Mouse (Mus musculus): ENCODE results near the gene Atp8b3. TPM values are rescaled to one million over a fixed set of nuclear protein-coding genes. Genes with fewer than 3 reads are reported as not detected.

Atp8b3 gene
- polyA plus RNA-seq, 1 experiment from 2014 or later: 0.06 TPM

DNA sequence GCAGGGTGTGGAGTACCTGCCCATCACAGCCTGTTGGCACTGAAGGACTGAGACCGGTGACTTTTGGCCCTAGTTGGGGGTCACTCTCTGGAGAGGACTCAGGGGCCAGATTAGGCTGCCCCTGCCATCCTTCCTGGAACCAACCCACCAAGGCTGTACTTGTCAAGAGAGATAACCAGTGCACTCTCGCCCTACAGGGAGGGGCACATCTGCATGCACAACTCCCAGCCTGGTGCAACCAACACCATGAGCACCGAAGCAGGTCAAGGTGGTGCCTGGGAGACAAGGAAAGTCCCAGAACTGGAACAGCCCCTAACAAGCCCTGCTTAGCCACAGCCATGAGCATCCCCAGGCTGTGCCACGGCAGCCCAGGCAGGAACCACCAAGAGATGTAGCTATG lies 8.0 kb upstream of the Atp8b3 start:
- H3K9ac ChIP-seq: no peak overlapping the region
- H3K36me3 ChIP-seq: peaks cover 75% of the 10 kb centered on the region
- no peak overlapping the region for H3K4me2 ChIP-seq
- no peaks in the 10 kb centered on the region for H3K27me3 ChIP-seq
- no peaks in the 10 kb centered on the region for H3K9me3 ChIP-seq (replicated peaks)
- no peak overlapping the region for H3K27ac ChIP-seq
- peaks cover 6% of the 10 kb centered on the region for H3K4me1 ChIP-seq (replicated peaks)
- 87% methylated on average over 4 of the region's 4 CpGs for WGBS
- ATAC-seq (replicated peaks; ENCODE audit: insufficient number of reproducible peaks, insufficient read depth, low FRiP score, low read depth): no peak
- no peak overlapping the region for H3K4me3 ChIP-seq

DNA sequence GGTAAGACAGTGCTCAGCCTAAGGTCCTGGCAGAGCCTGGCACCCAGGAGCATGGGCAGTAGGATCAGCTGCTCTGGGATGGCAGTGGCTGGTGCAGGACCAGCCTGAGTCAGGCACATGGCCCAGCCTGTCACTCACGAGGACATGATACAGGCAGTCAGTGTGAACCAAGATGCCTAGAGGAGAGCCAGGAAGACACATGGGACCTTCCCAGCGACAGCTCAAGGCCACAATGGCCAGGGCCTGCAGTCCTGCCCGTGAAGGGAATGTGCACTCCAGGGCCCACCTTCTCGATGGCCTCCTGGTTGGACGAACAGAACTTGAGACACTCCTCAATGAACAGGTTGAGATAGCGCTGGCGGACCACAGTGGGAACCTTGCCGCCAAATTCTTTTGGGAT lies 6.7 kb upstream of the Atp8b3 start:
- H3K27me3 ChIP-seq: no peaks in the 10 kb centered on the region
- H3K9ac ChIP-seq: no peak overlapping the region
- no peak for ATAC-seq (replicated peaks; ENCODE audit: insufficient number of reproducible peaks, insufficient read depth, low FRiP score, low read depth)
- peaks cover 6% of the 10 kb centered on the region for H3K4me1 ChIP-seq (replicated peaks)
- H3K36me3 ChIP-seq: peaks cover 77% of the 10 kb centered on the region
- WGBS: 84% methylated on average over 8 of the region's 8 CpGs
- H3K4me3 ChIP-seq: no peak overlapping the region
- no peaks in the 10 kb centered on the region for H3K9me3 ChIP-seq (replicated peaks)
- no peak overlapping the region for H3K4me2 ChIP-seq
- no peak overlapping the region for H3K27ac ChIP-seq

DNA sequence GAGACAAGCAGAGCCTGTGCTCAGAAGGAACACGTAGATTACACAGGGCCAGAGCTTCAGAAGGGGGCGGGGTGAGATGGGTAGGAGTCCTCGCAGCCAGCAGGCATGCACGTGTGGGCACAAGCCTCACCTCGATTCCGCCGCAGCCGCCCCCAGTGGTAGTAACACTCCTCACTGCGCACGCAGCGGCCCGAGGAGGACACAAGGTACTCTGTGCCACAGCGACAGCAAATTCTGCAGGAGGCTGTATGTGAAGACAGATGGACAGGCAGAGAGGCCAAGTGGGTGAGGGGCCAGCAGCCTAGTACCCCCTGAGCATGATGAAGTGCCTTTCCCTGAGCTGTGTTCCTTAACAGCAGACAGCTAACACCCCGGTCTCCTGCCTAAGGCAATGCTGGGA lies 4.9 kb upstream of the Atp8b3 start:
- Histone ChIP-seq H3K36me3 (peaks cover 66% of the 10 kb centered on the region), H3K27ac (no peak overlapping the region), H3K9ac (no peak overlapping the region), H3K4me1 (replicated peaks) (peaks cover 13% of the 10 kb centered on the region), H3K4me3 (no peak overlapping the region), H3K9me3 (replicated peaks) (no peaks in the 10 kb centered on the region), H3K4me2 (no peak overlapping the region), H3K27me3 (peaks cover under 1% of the 10 kb centered on the region; the same call in 1 of the 2 replicates)
- no peak for ATAC-seq (replicated peaks; ENCODE audit: insufficient number of reproducible peaks, insufficient read depth, low FRiP score, low read depth)
- WGBS: 93% methylated on average over 14 of the region's 14 CpGs

DNA sequence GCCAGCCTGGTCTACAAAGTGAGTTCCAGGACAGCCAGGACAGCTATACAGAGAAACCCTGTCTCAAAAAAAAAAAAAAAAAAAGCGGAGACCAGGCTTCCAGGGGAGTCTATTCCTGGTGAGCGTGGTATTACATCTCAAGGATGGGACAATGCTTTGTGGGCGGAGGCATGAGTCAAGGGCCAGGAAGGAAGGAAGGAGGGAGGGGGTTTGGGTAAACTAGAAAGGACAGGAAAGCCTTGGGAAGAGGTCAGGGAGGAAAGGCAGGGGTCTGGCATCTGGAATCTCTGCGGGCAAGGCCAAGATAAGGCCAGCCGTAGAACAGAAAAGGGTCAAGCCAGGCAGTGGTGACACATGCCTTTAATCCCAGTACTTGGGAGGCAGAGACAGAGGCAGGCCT lies 569 bp upstream of the Atp8b3 start:
- H3K9ac ChIP-seq: no peak overlapping the region
- peak overlapping the region; percentile 60; the same call in 1 of the 2 replicates for H3K4me2 ChIP-seq
- H3K27ac ChIP-seq: no peak overlapping the region; the same call in 1 of the 2 replicates
- peaks cover 25% of the 10 kb centered on the region for H3K4me1 ChIP-seq (replicated peaks)
- WGBS: 28% methylated on average over 4 of the region's 5 CpGs
- no peak overlapping the region for H3K4me3 ChIP-seq
- peaks cover 31% of the 10 kb centered on the region for H3K27me3 ChIP-seq
- H3K9me3 ChIP-seq (replicated peaks): no peaks in the 10 kb centered on the region
- peaks cover 27% of the 10 kb centered on the region for H3K36me3 ChIP-seq
- 0 out of 2 replicates have a peak, but pooled peaks have one; percentile 14 for ATAC-seq (replicated peaks; ENCODE audit: insufficient number of reproducible peaks, insufficient read depth, low FRiP score, low read depth)

DNA sequence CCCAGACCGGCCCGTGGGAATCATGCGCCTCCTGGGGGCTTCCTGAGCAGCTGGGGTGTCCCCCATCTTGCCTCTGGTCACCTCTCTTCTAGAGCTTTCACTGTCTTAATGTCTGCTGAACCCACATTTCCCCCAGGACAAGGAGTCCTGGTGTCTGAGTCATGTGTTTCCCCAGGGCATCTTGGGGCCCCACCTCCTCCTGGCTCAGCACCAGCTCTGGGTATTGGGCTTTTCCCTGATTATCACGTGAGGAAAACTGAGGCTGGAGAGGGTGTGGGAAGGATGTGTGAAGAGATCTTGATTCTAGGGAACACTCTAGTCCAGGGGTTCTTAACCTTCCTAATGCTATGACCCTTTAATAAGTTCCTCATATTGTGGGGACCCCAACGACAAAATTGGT lies 744 bp downstream of the Atp8b3 start:
- Histone ChIP-seq H3K9ac (no peak overlapping the region), H3K27ac (no peak overlapping the region), H3K4me3 (no peak overlapping the region), H3K4me2 (no peak overlapping the region), H3K9me3 (replicated peaks) (no peaks in the 10 kb centered on the region), H3K4me1 (replicated peaks) (peaks cover 27% of the 10 kb centered on the region), H3K36me3 (peaks cover 14% of the 10 kb centered on the region), H3K27me3 (peaks cover 31% of the 10 kb centered on the region)
- no peak for ATAC-seq (replicated peaks; ENCODE audit: insufficient number of reproducible peaks, insufficient read depth, low FRiP score, low read depth)
- WGBS: 45% methylated on average over 5 of the region's 5 CpGs

DNA sequence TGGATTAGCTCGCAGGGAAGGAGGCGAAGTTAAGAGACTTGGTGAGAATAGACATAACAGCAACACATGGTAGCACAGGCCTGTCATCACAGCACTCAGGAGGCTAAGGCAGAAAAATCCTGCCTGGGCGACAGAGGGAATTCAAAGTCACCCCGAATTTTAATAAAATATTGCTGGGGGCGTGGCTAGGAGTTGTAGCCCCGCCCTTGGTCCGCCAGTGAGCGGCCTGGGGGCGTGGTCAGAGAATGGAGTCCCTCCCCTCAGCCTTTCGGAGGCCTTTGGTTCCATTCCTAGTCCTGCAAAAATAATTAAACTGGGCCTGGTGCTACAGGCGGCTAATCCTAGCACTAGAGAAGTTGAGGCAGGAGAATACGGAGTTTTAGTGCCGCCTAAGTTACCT lies 3.2 kb downstream of the Atp8b3 start:
- H3K4me2 ChIP-seq: peak overlapping the region; percentile 35; the same call in 1 of the 2 replicates
- 13% methylated on average over 13 of the region's 13 CpGs for WGBS
- H3K4me3 ChIP-seq: peak overlapping the region; percentile 13; the same call in 1 of the 2 replicates
- no peak overlapping the region for H3K27ac ChIP-seq
- peaks cover 31% of the 10 kb centered on the region for H3K27me3 ChIP-seq
- no peaks in the 10 kb centered on the region for H3K36me3 ChIP-seq
- H3K9ac ChIP-seq: no peak overlapping the region
- peaks cover 27% of the 10 kb centered on the region for H3K4me1 ChIP-seq (replicated peaks)
- no peak for ATAC-seq (replicated peaks; ENCODE audit: insufficient number of reproducible peaks, insufficient read depth, low FRiP score, low read depth)
- H3K9me3 ChIP-seq (replicated peaks): no peaks in the 10 kb centered on the region

DNA sequence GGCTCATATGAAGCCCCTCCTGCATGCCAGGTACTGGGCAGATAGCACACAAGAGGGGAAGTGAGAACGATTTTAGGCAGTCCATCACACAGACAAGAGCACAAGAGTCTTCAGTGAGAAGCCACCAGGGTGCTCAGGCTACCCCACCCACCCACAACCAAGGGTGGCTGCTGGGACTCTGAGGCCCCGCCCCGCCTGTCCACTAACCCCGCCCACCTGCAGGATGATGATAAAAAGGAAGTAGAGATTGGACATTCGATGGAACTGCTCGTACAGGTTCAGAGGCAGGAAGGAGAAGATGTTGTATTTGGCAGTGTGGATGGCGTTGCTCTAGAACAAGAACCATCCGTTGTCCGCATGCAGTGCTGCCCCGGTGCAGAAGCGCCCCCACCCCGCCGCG lies 3.9 kb downstream of the Atp8b3 start:
- Histone ChIP-seq H3K4me1 (replicated peaks) (peaks cover 27% of the 10 kb centered on the region), H3K36me3 (no peaks in the 10 kb centered on the region), H3K9me3 (replicated peaks) (no peaks in the 10 kb centered on the region), H3K4me3 (peak overlapping the region; percentile 13; the same call in 1 of the 2 replicates), H3K4me2 (peak overlapping the region; percentile 35; the same call in 1 of the 2 replicates), H3K27ac (no peak overlapping the region), H3K27me3 (peaks cover 31% of the 10 kb centered on the region), H3K9ac (no peak overlapping the region)
- no peak for ATAC-seq (replicated peaks; ENCODE audit: insufficient number of reproducible peaks, insufficient read depth, low FRiP score, low read depth)
- 9% methylated on average over 14 of the region's 14 CpGs for WGBS

DNA sequence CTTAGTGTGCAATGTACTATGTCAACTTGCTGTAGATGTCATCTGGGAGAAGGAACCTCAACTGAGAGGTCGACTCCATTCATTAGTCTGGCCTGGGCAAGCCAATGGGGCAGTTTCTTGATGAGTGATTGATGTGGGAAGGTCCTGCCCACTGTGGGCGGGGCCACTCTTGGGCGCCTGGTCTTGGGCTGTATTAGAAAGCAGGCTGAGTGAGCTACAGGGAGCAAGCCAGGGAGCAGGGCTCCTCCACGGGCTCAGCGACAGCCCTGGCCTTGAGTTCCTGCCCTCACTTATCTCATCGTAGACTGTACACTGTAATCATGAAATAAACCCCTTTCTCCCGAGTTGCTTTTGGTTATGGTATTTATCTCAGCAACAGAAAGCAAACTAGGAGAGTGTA lies 5.2 kb downstream of the Atp8b3 start:
- 12% methylated on average over 7 of the region's 7 CpGs for WGBS
- Histone ChIP-seq H3K4me2 (no peak overlapping the region), H3K9ac (no peak overlapping the region), H3K4me1 (replicated peaks) (peaks cover 18% of the 10 kb centered on the region), H3K9me3 (replicated peaks) (no peaks in the 10 kb centered on the region), H3K27me3 (peaks cover 29% of the 10 kb centered on the region), H3K36me3 (no peaks in the 10 kb centered on the region), H3K4me3 (no peak overlapping the region), H3K27ac (no peak overlapping the region)
- ATAC-seq (replicated peaks; ENCODE audit: insufficient number of reproducible peaks, insufficient read depth, low FRiP score, low read depth): no peak

DNA sequence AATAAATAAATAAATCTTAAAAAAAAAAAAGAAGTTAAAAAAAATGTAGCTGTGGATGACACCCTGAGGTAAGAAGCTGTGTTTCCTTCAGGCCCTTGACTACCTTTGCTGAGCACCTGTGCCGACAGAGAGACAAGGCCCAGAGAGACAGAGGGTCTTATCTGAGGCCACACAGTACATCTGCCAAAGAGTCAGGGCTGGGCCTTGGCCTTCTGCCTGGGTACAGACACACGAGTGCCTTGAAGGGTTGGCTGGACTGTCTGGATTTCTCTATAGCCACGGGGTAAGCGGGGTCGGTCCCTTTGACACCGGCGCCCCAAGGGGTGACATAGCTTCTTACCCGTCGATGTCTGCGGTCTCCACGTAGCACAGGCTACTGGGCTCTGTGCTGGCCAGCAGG lies 6.1 kb downstream of the Atp8b3 start:
- H3K27me3 ChIP-seq: peaks cover 25% of the 10 kb centered on the region
- H3K4me3 ChIP-seq: no peak overlapping the region
- no peak overlapping the region for H3K9ac ChIP-seq
- H3K27ac ChIP-seq: no peak overlapping the region
- no peak for ATAC-seq (replicated peaks; ENCODE audit: insufficient number of reproducible peaks, insufficient read depth, low FRiP score, low read depth)
- 82% methylated on average over 11 of the region's 11 CpGs for WGBS
- no peak overlapping the region for H3K4me2 ChIP-seq
- no peaks in the 10 kb centered on the region for H3K9me3 ChIP-seq (replicated peaks)
- peaks cover 9% of the 10 kb centered on the region for H3K4me1 ChIP-seq (replicated peaks)
- no peaks in the 10 kb centered on the region for H3K36me3 ChIP-seq

DNA sequence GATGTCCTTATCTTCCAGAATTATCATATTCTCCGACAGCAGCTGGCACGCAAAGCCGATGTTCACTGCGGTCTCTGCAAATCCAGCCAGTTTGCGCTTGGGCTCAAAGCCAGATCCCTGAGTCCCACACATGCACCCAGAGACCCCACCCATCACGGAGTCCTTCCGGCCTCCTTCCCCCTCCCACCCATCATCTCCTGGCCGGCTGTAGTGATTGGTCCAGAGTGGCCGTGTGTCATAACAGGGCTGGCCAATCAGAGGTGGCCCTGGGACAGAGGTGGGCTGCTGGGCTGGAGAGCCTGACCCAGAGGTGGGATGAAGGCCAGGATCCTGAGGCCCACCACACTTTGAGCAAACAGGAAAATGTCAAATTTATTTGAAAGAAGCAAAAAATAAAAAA lies 12.8 kb downstream of the Atp8b3 start:
- Histone ChIP-seq H3K27me3 (peaks cover 8% of the 10 kb centered on the region; the same call in 1 of the 2 replicates), H3K9ac (no peak overlapping the region), H3K27ac (no peak overlapping the region), H3K4me3 (no peak overlapping the region), H3K9me3 (replicated peaks) (no peaks in the 10 kb centered on the region), H3K4me2 (no peak overlapping the region), H3K36me3 (no peaks in the 10 kb centered on the region), H3K4me1 (replicated peaks) (0 out of 2 replicates have a peak, but pooled peaks cover 3% of the 10 kb centered on the region)
- no peak; the same call in 1 of the 2 replicates for ATAC-seq (replicated peaks; ENCODE audit: insufficient number of reproducible peaks, insufficient read depth, low FRiP score, low read depth)
- 20% methylated on average over 9 of the region's 9 CpGs for WGBS

DNA sequence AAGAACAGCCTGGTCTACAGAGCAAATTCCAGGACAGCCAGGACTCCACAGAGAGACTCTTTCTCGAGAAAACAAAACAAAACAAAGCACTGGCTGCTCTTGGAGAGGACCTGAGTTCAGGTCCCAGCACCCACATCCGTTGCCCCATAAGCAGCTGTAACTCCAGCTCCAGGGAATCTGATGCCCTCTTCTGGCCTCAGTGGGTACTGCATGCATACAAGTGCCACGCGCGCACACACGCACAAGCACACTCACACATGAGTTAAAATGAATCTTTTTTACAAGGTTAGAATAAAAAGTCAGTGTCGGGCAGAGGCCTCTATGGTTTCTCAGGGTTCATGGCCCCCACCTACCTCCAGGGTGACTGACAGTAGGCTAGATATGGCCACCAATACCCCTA lies 15.6 kb downstream of the Atp8b3 start:
- H3K4me2 ChIP-seq: no peak overlapping the region
- H3K9me3 ChIP-seq (replicated peaks): no peaks in the 10 kb centered on the region
- no peak overlapping the region for H3K4me3 ChIP-seq
- WGBS: 93% methylated on average over 7 of the region's 7 CpGs
- no peaks in the 10 kb centered on the region for H3K36me3 ChIP-seq
- H3K4me1 ChIP-seq (replicated peaks): 0 out of 2 replicates have a peak, but pooled peaks cover 3% of the 10 kb centered on the region
- H3K9ac ChIP-seq: no peak overlapping the region
- peaks cover 8% of the 10 kb centered on the region; the same call in 1 of the 2 replicates for H3K27me3 ChIP-seq
- H3K27ac ChIP-seq: no peak overlapping the region
- ATAC-seq (replicated peaks; ENCODE audit: insufficient number of reproducible peaks, insufficient read depth, low FRiP score, low read depth): no peak

DNA sequence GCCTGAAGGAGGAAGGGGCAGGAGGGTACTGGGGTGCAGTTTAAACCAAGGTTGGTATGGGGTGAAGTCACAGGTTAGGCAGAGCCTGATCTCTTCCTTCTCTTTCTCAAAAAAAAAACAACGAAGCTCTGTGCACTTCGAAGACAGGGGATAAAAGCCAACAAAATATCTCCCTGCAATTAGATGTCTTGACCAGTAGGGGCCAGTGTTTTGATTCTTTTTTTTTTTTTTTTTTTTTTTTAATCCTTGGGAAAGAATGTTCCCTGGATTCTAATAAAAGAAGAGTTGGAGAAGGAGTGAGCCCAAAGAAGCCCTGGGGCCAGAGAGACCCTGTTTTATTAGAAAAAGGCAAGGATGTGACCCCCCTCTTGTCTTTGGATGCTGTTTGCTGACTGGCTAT lies 19.6 kb downstream of the Atp8b3 start:
- no peaks in the 10 kb centered on the region for H3K9me3 ChIP-seq (replicated peaks)
- no peak for ATAC-seq (replicated peaks; ENCODE audit: insufficient number of reproducible peaks, insufficient read depth, low FRiP score, low read depth)
- WGBS: 66% methylated on average over 2 of the region's 2 CpGs

More for the DNA sequence above, 19.6 kb downstream of the Atp8b3 start:
- Histone ChIP-seq H3K4me2 (no peak overlapping the region), H3K27me3 (peaks cover 21% of the 10 kb centered on the region), H3K27ac (no peak overlapping the region), H3K36me3 (no peaks in the 10 kb centered on the region), H3K4me3 (no peak overlapping the region), H3K4me1 (replicated peaks) (no peaks in the 10 kb centered on the region), H3K9ac (no peak overlapping the region)
